Mouse (Mus musculus) G1E-ER4 (cell line): Measurements from ENCODE around the gene Cd164l2. TPM values are rescaled to one million over a fixed set of nuclear protein-coding genes. Genes with fewer than 3 reads are reported as not detected.

Source experiments
- GATA1 ChIP-seq: IDR thresholded peaks from one replicate; pipeline ENCODE4 v1.8.0; 2012; ENCODE audit warnings: low read length, inconsistent platforms
- polyA plus RNA-seq: library from polyadenylated mRNA; stranded (reverse); fragments of >175 nt; gene quantifications from 2 replicates; pipeline ENCODE4 v1.2.3, GENCODE M21; 2012

Cd164l2 gene
- polyA plus RNA-seq, 1 experiment, result not detected

DNA sequence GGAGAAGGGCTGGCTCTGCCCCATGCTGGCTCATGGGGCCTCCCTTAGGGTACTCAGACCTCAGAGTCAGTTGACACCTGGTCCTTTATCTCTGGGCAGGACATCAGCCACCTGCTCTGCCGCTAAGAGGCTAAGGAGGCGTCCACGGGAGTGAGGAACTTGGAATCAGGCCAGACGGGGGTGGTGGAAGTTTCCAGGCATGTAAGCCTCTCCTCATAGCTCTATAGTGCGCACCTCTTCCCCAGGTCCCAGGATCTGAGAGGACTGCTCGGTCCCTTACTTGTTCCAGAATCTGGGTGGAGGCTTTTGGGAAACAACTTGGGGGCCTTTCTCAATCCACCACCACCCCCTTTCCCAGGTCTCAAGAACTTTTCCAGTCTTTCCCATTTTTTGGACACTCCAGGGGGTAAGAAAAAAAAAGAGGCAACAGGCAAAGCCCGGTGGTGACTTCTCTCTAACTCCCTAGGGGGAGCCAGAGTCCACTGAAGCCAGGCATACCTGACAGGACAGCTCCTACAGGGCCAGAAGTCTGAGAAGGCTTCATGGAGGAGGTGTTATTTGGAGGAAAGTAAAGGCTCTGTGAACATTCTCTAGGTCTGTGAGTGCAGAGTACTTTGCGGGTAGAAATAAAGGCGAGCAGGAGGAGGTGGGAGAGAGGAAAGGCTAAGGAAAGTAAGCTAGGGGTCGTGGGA lies 21.5 kb downstream of the Cd164l2 start:
- TF ChIP-seq GATA1, result no peak

DNA sequence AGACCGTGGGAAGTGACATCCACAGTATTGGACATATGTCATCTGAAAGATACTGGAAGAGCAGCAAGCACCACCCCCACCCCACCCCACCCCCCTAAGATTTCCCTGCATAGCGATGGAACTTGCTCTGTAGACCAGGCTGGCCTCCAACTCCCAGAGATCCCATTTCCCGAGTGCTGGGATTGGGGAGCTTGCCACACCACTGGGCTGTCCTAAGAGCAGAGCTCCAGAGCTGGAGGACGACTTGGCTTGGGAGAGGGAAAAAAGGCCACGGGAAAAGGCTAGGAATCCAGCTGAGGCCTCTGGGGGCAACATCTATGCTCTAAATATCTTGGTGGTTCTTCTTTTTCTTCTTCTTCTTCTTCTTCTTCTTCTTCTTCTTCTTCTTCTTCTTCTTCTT lies 22.8 kb downstream of the Cd164l2 start:
- TF ChIP-seq GATA1, result no peak

DNA sequence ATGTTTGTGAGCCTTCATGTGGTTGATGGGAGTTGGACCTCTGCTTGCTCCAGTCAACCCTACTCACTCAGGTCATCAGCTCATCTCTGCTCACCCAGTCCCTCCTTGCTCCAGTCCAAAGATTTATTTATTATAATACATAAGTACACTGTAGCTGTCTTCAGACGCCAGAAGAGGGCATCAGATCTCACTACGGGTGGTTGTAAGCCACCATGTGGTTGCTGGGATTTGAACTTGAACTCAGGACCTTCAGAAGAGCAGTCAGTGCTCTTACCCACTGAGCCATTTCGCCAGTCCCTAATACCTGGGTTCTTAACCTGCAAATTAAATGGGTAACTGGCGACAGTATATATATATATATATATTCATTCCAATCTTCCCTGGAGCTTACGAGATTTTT lies 23.5 kb downstream of the Cd164l2 start:
- no peak for TF ChIP-seq GATA1

- peak; percentile 34 for TF ChIP-seq GATA1
Measured at GRCm38 (mm10) chr4:133237911-133238310, 26.0 kb downstream of the Cd164l2 start.

DNA sequence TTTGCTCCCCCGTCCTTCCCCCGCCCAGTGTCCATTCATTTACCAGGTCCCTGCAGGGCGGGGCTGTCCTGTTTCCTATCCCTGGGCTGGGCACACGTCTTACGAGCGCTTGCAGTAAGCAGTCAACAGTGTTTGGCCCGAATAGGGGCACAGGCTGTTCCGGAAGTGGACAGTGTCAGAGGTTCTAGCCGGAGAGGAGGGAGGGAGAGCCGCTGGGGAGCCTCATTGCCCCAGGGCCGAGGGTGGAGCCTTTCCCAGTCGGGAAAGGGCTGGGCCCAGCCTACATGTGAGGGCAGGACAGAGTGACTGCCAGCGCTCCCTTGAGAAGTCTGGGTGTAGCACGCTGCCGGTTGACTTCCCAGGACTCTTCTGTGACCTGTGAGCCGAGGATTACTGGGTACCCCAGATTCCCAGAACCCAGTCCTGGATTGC lies 28.6 kb downstream of the Cd164l2 start, which contains the start of gene Map3k6:
Map3k6 (plus strand) TSS at position 329 of the 432 bp plus-strand sequence.
- TF ChIP-seq GATA1, result no peak

DNA sequence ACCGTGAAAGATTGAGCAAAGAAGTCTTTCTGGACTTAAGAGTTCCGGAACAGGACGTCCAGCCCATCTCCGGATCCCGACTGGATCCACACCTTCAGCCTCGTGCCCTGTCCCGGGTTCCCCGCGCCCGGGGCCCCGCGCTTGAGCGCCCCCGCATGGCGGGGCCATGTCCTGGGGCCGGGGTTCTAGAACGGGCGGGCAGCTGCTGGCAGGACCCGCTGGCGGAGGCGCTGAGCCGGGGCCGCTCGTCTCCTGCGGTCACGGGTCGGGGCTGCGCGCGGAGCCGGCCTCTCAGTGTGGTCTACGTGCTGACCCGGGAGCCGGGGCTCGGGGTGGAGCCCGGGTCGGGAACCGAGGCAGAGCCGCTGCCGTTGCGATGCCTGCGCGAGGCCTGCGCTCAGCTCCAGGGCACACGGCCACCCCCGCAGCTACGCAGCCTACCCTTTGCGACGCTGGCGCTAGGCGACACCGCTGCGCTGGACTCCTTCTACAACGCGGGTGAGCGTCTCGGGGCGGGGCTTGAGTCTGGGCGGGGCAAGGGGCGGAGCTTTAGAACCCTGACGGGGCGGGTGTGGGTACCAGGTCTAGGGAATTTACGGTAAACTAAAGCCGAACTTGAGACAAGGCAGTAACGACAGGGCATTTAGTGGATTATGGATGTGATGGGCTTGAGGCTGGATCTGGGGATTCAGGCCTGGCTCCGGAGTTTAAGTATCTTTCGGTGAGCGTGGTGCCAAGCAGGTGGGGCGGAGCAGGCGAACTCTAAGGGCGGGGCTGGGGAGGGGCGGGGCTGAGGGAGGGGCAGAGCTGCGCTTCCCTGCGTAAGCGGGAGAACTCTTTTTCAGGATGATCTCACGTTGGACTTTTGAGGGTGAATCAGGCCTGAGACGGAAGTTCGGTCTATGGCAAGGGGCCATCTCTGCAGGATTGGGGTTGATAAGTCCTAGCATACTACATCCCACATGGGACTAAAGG lies 29.3 kb downstream of the Cd164l2 start:
- TF ChIP-seq GATA1, result no peak

- no peak for TF ChIP-seq GATA1
Measured at GRCm38 (mm10) chr4:133241910-133242309, 30.0 kb downstream of the Cd164l2 start.

DNA sequence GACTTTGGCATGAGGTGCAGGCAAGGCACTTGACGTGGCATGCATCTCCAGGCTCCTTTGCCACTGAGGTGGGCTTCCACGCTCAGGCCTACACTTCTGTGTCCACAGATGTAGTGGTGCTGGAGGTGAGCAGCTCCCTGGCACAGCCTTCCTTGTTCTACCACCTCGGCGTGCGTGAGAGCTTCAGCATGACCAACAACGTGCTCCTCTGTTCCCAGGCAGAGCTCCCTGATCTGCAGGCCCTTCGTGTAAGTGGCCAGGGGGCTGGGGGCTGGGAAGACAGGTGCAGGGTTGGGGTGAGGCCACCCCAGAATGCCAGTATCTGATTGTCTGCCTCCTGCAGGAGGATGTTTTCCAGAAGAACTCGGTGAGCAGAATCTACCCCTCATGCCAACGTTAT lies 30.8 kb downstream of the Cd164l2 start:
- TF ChIP-seq GATA1, result no peak

DNA sequence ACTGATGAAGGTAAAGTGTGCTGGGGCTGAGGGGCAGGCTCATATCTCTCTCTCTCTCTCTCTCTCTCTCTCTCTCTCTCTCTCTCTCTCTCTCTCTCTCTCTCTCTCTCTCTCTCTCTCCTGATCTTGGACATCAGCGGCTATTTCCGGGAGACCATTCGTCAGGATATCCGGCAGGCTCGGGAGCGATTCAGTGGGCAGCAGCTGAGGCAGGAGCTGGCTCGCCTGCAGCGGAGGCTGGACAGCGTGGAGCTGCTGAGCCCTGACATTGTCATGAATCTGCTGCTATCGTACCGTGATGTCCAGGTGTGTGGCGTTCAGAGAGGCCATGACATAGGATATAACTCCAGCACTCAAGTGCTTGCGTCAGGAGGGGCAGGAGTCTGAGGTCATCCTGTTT lies 31.6 kb downstream of the Cd164l2 start:
- no peak for TF ChIP-seq GATA1

DNA sequence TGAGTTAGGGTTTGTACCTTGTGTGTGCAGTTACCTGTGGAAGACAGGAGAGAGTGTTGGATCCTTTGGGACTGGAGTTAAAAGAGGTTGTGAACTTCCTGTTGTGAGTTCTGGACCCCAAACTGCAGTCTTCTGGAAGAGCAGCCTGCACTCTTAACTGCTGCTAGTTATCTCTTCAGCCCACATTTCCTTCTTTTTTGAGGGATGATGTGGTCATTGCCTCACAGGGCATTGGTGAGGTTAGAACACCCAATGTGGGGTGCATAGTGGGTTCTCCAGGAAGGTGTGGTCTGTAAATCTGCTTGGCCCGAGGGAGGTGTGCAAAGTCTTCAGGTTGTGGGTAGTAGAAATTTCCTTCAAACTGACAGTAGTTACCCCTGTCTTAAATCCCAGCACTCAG lies 32.4 kb downstream of the Cd164l2 start:
- TF ChIP-seq GATA1, result no peak

DNA sequence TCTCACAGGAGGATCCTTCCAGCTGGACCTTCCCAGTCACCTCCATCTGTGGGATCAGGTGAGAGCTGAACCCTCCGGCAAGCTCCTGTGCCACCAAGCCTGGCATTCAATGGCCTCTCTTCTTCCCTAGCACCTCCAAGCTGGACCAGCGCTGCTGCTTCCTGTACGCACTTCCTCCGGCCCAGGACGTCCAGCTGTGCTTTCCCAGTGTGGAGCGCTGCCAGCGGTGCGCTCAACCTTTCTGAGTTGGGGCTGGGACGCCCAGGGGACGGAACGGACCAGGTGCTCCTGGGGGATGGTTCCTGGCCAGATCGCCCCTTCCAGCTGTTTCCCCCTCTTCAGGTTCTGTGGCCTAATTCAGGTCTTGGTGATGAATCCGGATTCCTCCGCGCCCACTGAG lies 35.1 kb downstream of the Cd164l2 start:
- TF ChIP-seq GATA1, result no peak

- TF ChIP-seq GATA1, result peak; percentile 95
Measured at GRCm38 (mm10) chr4:133247806-133248449, 36.0 kb downstream of the Cd164l2 start.

DNA sequence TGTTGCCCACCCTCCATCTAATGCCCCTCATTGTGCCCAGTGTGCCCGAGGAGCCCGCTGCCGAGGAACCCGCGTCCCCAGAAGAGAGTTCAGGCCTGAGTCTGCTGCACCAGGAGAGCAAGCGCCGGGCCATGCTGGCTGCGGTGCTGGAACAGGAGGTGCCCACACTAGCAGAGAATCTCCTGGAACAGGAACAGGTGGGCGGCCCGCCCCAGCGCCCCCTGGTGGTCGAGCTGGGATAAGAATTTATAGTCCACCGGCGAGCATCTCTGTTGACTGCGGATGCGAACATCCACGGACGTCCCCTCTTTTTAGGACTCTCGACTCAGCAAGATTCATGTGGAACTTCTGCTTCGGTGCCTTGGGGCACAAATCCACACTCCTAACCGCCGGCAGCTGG lies 38.7 kb downstream of the Cd164l2 start:
- TF ChIP-seq GATA1, result no peak

GRCm38 (mm10) chr4:133251214-133251613 lies 39.3 kb downstream of the Cd164l2 start:
- TF ChIP-seq GATA1, result no peak

DNA sequence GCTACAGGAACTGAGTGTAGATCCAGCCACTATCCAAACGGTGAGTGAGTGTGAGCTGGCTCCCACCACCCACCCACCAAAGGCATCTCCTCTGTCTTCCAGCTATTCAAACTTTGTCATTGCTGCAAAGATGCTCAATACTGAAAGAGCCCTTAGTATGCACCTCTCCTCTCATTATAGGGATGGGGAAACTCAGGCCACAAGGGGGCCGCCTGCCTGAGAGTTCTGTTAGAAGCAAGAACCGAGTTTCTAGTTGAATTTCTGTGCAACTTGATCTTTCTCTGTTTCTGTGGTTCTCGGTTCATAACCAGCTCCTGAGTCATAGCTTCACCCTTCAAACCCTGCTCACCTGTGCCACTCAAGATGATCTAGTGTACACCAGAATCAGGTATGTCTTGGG lies 40.2 kb downstream of the Cd164l2 start:
- no peak for TF ChIP-seq GATA1

- no peak for TF ChIP-seq GATA1
Measured at GRCm38 (mm10) chr4:133253412-133253811, 41.5 kb downstream of the Cd164l2 start.
